Mouse (Mus musculus) CH12.LX (cell line): ENCODE measurements around the gene Cant1. TPM values are rescaled to one million over a fixed set of nuclear protein-coding genes. Genes with fewer than 3 reads are reported as not detected.
A peak's percentile ranks its signal among the peaks of the same experiment; 100 is the strongest.

Experiments used
- DNase-seq: peaks from one replicate; pipeline ENCODE4 v3.0.0-alpha.2; 2013; ENCODE audit errors: extremely low read depth
- H3K27ac ChIP-seq: 2 replicates; pipeline ENCODE4 v1.5.1; 2012; ENCODE audit warnings: low read depth, mild to moderate bottlenecking, control low read depth, moderate library complexity; ENCODE audit not compliant: insufficient read depth
- H3K27me3 ChIP-seq: replicated peaks from 2 replicates; pipeline ENCODE3; 2012; ENCODE audit warnings: inconsistent platforms
- H3K36me3 ChIP-seq, 2 experiments: replicated peaks in 1 of 2; 2 replicates each; pipeline versions ENCODE3 to v1.6.1; 2012; ENCODE audit warnings: inconsistent platforms in 1 of 2, low read length in 1 of 2, mild to moderate bottlenecking in 1 of 2, mixed read lengths in 1 of 2, moderate library complexity in 1 of 2; ENCODE audit not compliant: control insufficient read depth in 1 of 2, insufficient read depth in 1 of 2
- H3K4me1 ChIP-seq, 2 experiments: 2 replicates each; pipeline ENCODE4 v1.6.1; 2012; ENCODE audit warnings: inconsistent platforms in 1 of 2, moderate library complexity in 1 of 2; ENCODE audit not compliant: insufficient read depth in 2 of 2, control insufficient read depth in 1 of 2
- H3K4me2 ChIP-seq: 2 replicates; pipeline ENCODE4 v1.6.1; 2012; ENCODE audit warnings: low read depth, mild to moderate bottlenecking, control low read depth; ENCODE audit not compliant: poor library complexity, insufficient read depth, severe bottlenecking
- H3K4me3 ChIP-seq, 3 experiments: fragments of 150-350 bp in 1 of 3; sonication (generic) in 1 of 3; replicated peaks in 1 of 3; 2 replicates each; pipeline versions ENCODE3 to v1.5.1; 2011 to 2012; ENCODE audit warnings: low read depth in 2 of 3, low read length in 2 of 3, mild to moderate bottlenecking in 2 of 3, moderate library complexity in 2 of 3, control low read depth in 1 of 3, improper control_type of control experiment in 1 of 3, inconsistent platforms in 1 of 3, mixed read lengths in 1 of 3; ENCODE audit not compliant: poor library complexity in 1 of 3
- H3K79me2 ChIP-seq: replicated peaks from 2 replicates; pipeline ENCODE4 v1.6.1; 2012; ENCODE audit warnings: mild to moderate bottlenecking, moderate library complexity; ENCODE audit not compliant: control insufficient read depth, poor library complexity, insufficient read depth, severe bottlenecking; ENCODE audit errors: extremely low read depth
- H3K9ac ChIP-seq: 2 replicates; pipeline ENCODE4 v1.6.1; 2012; ENCODE audit warnings: low read depth, mild to moderate bottlenecking, control low read depth, moderate library complexity; ENCODE audit not compliant: insufficient read depth
- H3K9me3 ChIP-seq: replicated peaks from 2 replicates; pipeline ENCODE3; 2012; ENCODE audit warnings: low read length, inconsistent platforms, mixed read lengths
- BHLHE40 ChIP-seq: IDR thresholded peaks from 2 replicates; pipeline ENCODE4 v1.6.1; 2011; ENCODE audit warnings: mild to moderate bottlenecking, low read depth, low read length, improper control_type of control experiment
- CHD1 ChIP-seq: IDR thresholded peaks from 2 replicates; pipeline ENCODE4 v1.6.1; 2012; ENCODE audit warnings: low read depth, low read length, improper control_type of control experiment, inconsistent platforms
- CTCF ChIP-seq, 2 experiments: IDR thresholded peaks in 1 of 2; conservative IDR thresholded peaks in 1 of 2; 2 replicates each; pipeline ENCODE4 v1.5.1; 2011 to 2012; ENCODE audit warnings: low read depth in 2 of 2, low read length in 2 of 2, improper control_type of control experiment in 1 of 2, inconsistent platforms in 1 of 2, mild to moderate bottlenecking in 1 of 2, moderate library complexity in 1 of 2
- EP300 ChIP-seq: IDR thresholded peaks from 2 replicates; pipeline ENCODE4 v1.6.1; 2011; ENCODE audit warnings: low read length, improper control_type of control experiment
- ETS1 ChIP-seq: conservative IDR thresholded peaks from 2 replicates; pipeline ENCODE4 v1.6.1; 2012; ENCODE audit warnings: low read depth, mild to moderate bottlenecking, inconsistent platforms, low read length, improper control_type of control experiment, moderate library complexity
- GABPA ChIP-seq: IDR thresholded peaks from 2 replicates; pipeline ENCODE4 v1.6.1; 2012; ENCODE audit warnings: low read depth, low read length, improper control_type of control experiment, inconsistent platforms; ENCODE audit not compliant: insufficient replicate concordance
- HCFC1 ChIP-seq: IDR thresholded peaks from 2 replicates; pipeline ENCODE4 v1.6.1; 2012; ENCODE audit warnings: low read depth, mild to moderate bottlenecking, inconsistent platforms, low read length, improper control_type of control experiment
- JUND ChIP-seq: conservative IDR thresholded peaks from 2 replicates; pipeline ENCODE4 v1.6.1; 2011; ENCODE audit warnings: low read depth, low read length, improper control_type of control experiment
- MAX ChIP-seq: IDR thresholded peaks from 2 replicates; pipeline ENCODE4 v1.6.1; 2011; ENCODE audit warnings: low read length, improper control_type of control experiment
- MXI1 ChIP-seq: IDR thresholded peaks from 2 replicates; pipeline ENCODE4 v1.6.1; 2011; ENCODE audit warnings: mild to moderate bottlenecking, low read depth, low read length, improper control_type of control experiment
- MYC ChIP-seq: IDR thresholded peaks from 2 replicates; pipeline ENCODE4 v1.6.1; 2011; ENCODE audit warnings: low read depth, mild to moderate bottlenecking, improper control_type of control experiment, low read length
- NELFE ChIP-seq: IDR thresholded peaks from 2 replicates; pipeline ENCODE4 v1.6.1; 2011; ENCODE audit warnings: low read depth, low read length, improper control_type of control experiment
- NRF1 ChIP-seq: IDR thresholded peaks from 2 replicates; pipeline ENCODE4 v1.6.1; 2014; ENCODE audit warnings: low read depth, mild to moderate bottlenecking, inconsistent platforms, low read length, improper control_type of control experiment, moderate library complexity
- PAX5 ChIP-seq: IDR thresholded peaks from 2 replicates; pipeline ENCODE4 v1.6.1; 2012; ENCODE audit warnings: low read length, inconsistent platforms, mixed read lengths
- POLR2A ChIP-seq: IDR thresholded peaks from 2 replicates; pipeline ENCODE4 v1.6.1; 2011; ENCODE audit warnings: low read depth, mild to moderate bottlenecking, improper control_type of control experiment, low read length
- POLR2AphosphoS2 ChIP-seq: IDR thresholded peaks from 2 replicates; pipeline ENCODE4 v1.6.1; 2011; ENCODE audit warnings: low read depth, low read length, improper control_type of control experiment
- RCOR1 ChIP-seq: conservative IDR thresholded peaks from 2 replicates; pipeline ENCODE4 v1.6.1; 2012; ENCODE audit warnings: low read depth, mild to moderate bottlenecking, inconsistent platforms, low read length, improper control_type of control experiment
- SIN3A ChIP-seq: IDR thresholded peaks from 2 replicates; pipeline ENCODE4 v1.6.1; 2012; ENCODE audit warnings: low read length, improper control_type of control experiment, inconsistent platforms
- SMC3 ChIP-seq: IDR thresholded peaks from 2 replicates; pipeline ENCODE4 v1.6.1; 2011; ENCODE audit warnings: low read depth, low read length, improper control_type of control experiment
- TCF12 ChIP-seq: IDR thresholded peaks from 2 replicates; pipeline ENCODE4 v1.6.1; 2014; ENCODE audit warnings: low read depth, mild to moderate bottlenecking, inconsistent platforms, low read length, improper control_type of control experiment
- USF1 ChIP-seq: IDR thresholded peaks from 2 replicates; pipeline ENCODE4 v1.6.1; 2014; ENCODE audit warnings: low read depth, mild to moderate bottlenecking, inconsistent platforms, low read length, improper control_type of control experiment
- USF2 ChIP-seq: conservative IDR thresholded peaks from 2 replicates; pipeline ENCODE4 v1.6.1; 2011; ENCODE audit warnings: low read depth, low read length, improper control_type of control experiment
- ZC3H11A ChIP-seq: IDR thresholded peaks from 2 replicates; pipeline ENCODE4 v1.6.1; 2012; ENCODE audit warnings: low read depth, mild to moderate bottlenecking, inconsistent platforms, low read length, improper control_type of control experiment
- ZNF384 ChIP-seq: IDR thresholded peaks from 2 replicates; pipeline ENCODE4 v1.6.1; 2012; ENCODE audit warnings: low read depth, low read length, improper control_type of control experiment, inconsistent platforms
- dilution Hi-C: fragments of 300-500 bp; cut with MboI; formaldehyde crosslinking; loops from 2 replicates; pipeline ENCODE4 v1.14.3; 2020; ENCODE audit warnings: low sequenced_read_pairs; ENCODE audit not compliant: extremely low pct_unique_long_range_greater_than_20kb, extremely low pct_ligation_motif_present
- in situ Hi-C: fragments of 300-500 bp; cut with MboI; formaldehyde crosslinking; loops from 3 replicates; pipeline ENCODE4 v1.14.3; 2019; ENCODE audit warnings: low sequenced_read_pairs, low pct_ligation_motif_present, low pct_unique_long_range_greater_than_20kb, mixed read lengths
- polyA plus RNA-seq: library from polyadenylated mRNA; unstranded; fragments of >175 nt; gene quantifications from 2 replicates; pipeline ENCODE4 v1.2.1, GENCODE M21; 2012; ENCODE audit warnings: low read depth; ENCODE audit not compliant: insufficient read length
- total RNA-seq, 2 experiments: library from RNA; depleted of rRNA; stranded (reverse); fragments of 300-350 nt in 1 of 2; fragments of >200 nt in 1 of 2; gene quantifications; 2 replicates each; pipeline ENCODE4 v1.2.3; 2012 to 2014

The Cant1 gene
- total and polyA plus RNA-seq, 3 experiments: 28.8 to 40.2 (median 31.2) TPM

- in situ Hi-C loops: loop anchor here (25.0 kb wide), 1 partner anchor 301 kb away; no protein-coding TSS in a partner anchor
- Histone ChIP-seq H3K9ac (no peak overlapping the region), H3K79me2 (no peaks in the 10 kb centered on the region), H3K27me3 (peaks cover 95% of the 10 kb centered on the region), H3K9me3 (peaks cover 4% of the 10 kb centered on the region), H3K4me3 (no peak overlapping the region), H3K36me3 (no peaks in the 10 kb centered on the region), H3K4me1 (peaks cover 0 to 3% of the 10 kb centered on the region in 2 experiments; a peak in 2 of 4 replicates), H3K4me2 (no peak overlapping the region), H3K27ac (no peak overlapping the region)
- no peak for DNase-seq
- no peak for TF ChIP-seq CHD1
- peak in 1 of 2 experiments; percentile 37; a peak in 1 of 4 replicates for TF ChIP-seq CTCF (conservative IDR thresholded peaks at IDR 0.05 in 1 of 2, IDR thresholded peaks at IDR 0.05 in 1 of 2; ENCODE audit: low read depth in 2 of 2, low read length in 2 of 2)
- dilution Hi-C loops: no loop called here
These were observed 17.6 kb upstream of the Cant1 start for GRCm38 (mm10) chr11:118436471-118436935.

DNA sequence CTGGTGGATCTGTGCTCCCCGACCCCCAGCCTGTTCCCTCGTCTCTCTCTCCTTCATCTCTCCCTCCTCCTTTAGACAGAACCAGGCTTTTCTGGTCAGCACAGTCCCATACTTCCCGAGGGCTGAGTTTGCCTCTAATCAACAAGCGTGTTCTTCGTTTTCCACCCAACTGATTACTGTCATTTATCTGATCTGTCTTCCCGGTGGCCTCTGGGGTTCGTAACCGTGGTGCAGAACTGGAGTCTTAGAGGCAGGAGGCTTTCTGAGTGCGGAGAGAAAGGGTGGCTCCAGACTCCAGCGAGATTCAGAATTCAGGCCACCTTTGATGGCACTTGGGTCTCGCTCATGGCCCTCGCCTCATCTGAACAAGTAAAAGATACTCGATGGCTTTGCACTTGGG is 15.2 kb upstream of the Cant1 start:
- no peak overlapping the region for H3K4me2 ChIP-seq
- H3K27me3 ChIP-seq: peaks cover 95% of the 10 kb centered on the region
- no peak overlapping the region for H3K4me3 ChIP-seq
- dilution Hi-C loops: no loop called here
- H3K36me3 ChIP-seq: no peaks in the 10 kb centered on the region
- H3K9me3 ChIP-seq: no peaks in the 10 kb centered on the region
- H3K9ac ChIP-seq: no peak overlapping the region
- no peaks in the 10 kb centered on the region for H3K79me2 ChIP-seq
- in situ Hi-C loops: loop anchor here (25.0 kb wide), 1 partner anchor 303 kb away; no protein-coding TSS in a partner anchor
- no peak for TF ChIP-seq HCFC1
- no peak for TF ChIP-seq NRF1
- TF ChIP-seq ZC3H11A: no peak
- TF ChIP-seq JUND: no peak
- no peak for TF ChIP-seq NELFE
- no peak for TF ChIP-seq MXI1
- TF ChIP-seq POLR2A: no peak
- no peak for TF ChIP-seq MAX
- DNase-seq: no peak
- H3K27ac ChIP-seq: no peak overlapping the region
- H3K4me1 ChIP-seq: no peaks in the 10 kb centered on the region

DNA sequence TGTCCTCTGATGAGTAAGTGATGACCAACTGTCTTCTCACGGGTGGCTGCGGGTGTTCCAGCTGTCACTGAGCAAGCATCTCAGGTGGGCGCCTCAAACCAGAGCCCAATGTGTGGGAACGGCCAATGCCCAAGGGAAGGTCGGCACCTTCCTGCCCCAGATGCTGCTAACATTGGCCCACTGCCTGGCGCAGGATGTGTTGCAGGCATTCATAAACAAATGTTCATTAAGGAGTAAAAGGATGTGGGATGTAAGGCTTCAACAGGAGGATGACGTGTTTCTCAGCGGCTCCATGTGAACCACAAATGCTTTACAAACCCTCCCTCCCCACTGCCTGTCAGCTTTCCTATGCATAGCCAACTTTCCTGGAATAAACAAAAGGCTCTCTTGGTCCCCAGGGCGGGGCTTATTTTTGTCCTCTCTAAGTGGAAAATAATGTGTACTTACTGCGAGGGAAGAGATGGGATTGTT is 14.5 kb upstream of the Cant1 start:
- no peaks in the 10 kb centered on the region for H3K79me2 ChIP-seq
- TF ChIP-seq CHD1 (no peak), GABPA (no peak), EP300 (no peak), USF1 (no peak), BHLHE40 (no peak), MYC (no peak), SIN3A (no peak), ZNF384 (no peak), USF2 (no peak), POLR2AphosphoS2 (no peak), SMC3 (no peak), ETS1 (no peak), RCOR1 (no peak), CTCF (conservative IDR thresholded peaks at IDR 0.05 in 1 of 2, IDR thresholded peaks at IDR 0.05 in 1 of 2; ENCODE audit: low read depth in 2 of 2, low read length in 2 of 2) (no peak), PAX5 (no peak), POLR2A (no peak), TCF12 (no peak)
- no peak overlapping the region for H3K27ac ChIP-seq
- no peak overlapping the region for H3K9ac ChIP-seq
- no peak overlapping the region for H3K4me3 ChIP-seq
- H3K4me2 ChIP-seq: no peak overlapping the region
- dilution Hi-C loops: no loop called here
- in situ Hi-C loops: loop anchor here (25.0 kb wide), 1 partner anchor 304 kb away; no protein-coding TSS in a partner anchor
- H3K36me3 ChIP-seq: no peaks in the 10 kb centered on the region
- peaks cover 95% of the 10 kb centered on the region for H3K27me3 ChIP-seq
- no peaks in the 10 kb centered on the region for H3K9me3 ChIP-seq
- no peak for DNase-seq
- peaks cover 1 to 4% of the 10 kb centered on the region in 2 experiments for H3K4me1 ChIP-seq
